Mouse (Mus musculus) cerebellum, postnatal 25 days (tissue): ENCODE measurements around the gene Bpifc.

Experiments
- DNase-seq, 2 experiments: peaks; one replicate each; pipeline ENCODE4 v3.0.0; 2021; ENCODE audit warnings: mixed read lengths in 2 of 2

Gene Bpifc

GRCm38 (mm10) chr10:86010636-86011035 lies 1.1 kb downstream of the Bpifc start:
- DNase-seq: no peak

- DNase-seq: no peak
Observed at GRCm38 (mm10) chr10:86009688-86010087, 2.0 kb downstream of the Bpifc start.

GRCm38 (mm10) chr10:86006455-86006854 lies 5.2 kb downstream of the Bpifc start:
- DNase-seq: no peak

GRCm38 (mm10) chr10:86000447-86000846 lies 11.2 kb downstream of the Bpifc start:
- no peak for DNase-seq

GRCm38 (mm10) chr10:85994543-85995104 lies 17.1 kb downstream of the Bpifc start:
- no peak for DNase-seq

- no peak for DNase-seq
Observed at GRCm38 (mm10) chr10:85993836-85994235, 17.9 kb downstream of the Bpifc start.

GRCm38 (mm10) chr10:85992412-85992811 lies 19.3 kb downstream of the Bpifc start:
- no peak for DNase-seq

GRCm38 (mm10) chr10:85989412-85990115 lies 22.1 kb downstream of the Bpifc start:
- no peak for DNase-seq

- DNase-seq: peak in 1 of 2 experiments; percentile 10
Observed at GRCm38 (mm10) chr10:85972915-85973314, 38.8 kb downstream of the Bpifc start.

GRCm38 (mm10) chr10:85971826-85972225 lies 39.9 kb downstream of the Bpifc start:
- no peak for DNase-seq

GRCm38 (mm10) chr10:85969894-85970620 lies 41.6 kb downstream of the Bpifc start:
- no peak for DNase-seq

GRCm38 (mm10) chr10:85968731-85969130 lies 43.0 kb downstream of the Bpifc start:
- no peak for DNase-seq

- peak; percentile 84 to 89 for DNase-seq
Observed at GRCm38 (mm10) chr10:85968157-85968634, 43.5 kb downstream of the Bpifc start.

GRCm38 (mm10) chr10:85967411-85968156 lies 44.1 kb downstream of the Bpifc start:
- DNase-seq: no peak

GRCm38 (mm10) chr10:85966476-85966875 lies 45.2 kb downstream of the Bpifc start:
- DNase-seq: no peak

- DNase-seq: no peak
Observed at GRCm38 (mm10) chr10:85964316-85964715, 47.4 kb downstream of the Bpifc start.

GRCm38 (mm10) chr10:85962897-85963296 lies 48.8 kb downstream of the Bpifc start:
- DNase-seq: no peak

GRCm38 (mm10) chr10:85957464-85957950 lies 54.2 kb downstream of the Bpifc start, which contains the start of gene Rtcb:
Gene Rtcb (minus strand): TSS chr10:85957823.
- DNase-seq: peak; percentile 99 to 100

GRCm38 (mm10) chr10:85956871-85957419 lies 54.8 kb downstream of the Bpifc start:
- DNase-seq: peak; percentile 14 to 18

- DNase-seq: peak in 1 of 2 experiments; percentile 29
Observed at GRCm38 (mm10) chr10:85954429-85954828, 57.3 kb downstream of the Bpifc start.

GRCm38 (mm10) chr10:85953401-85953800 lies 58.3 kb downstream of the Bpifc start:
- DNase-seq: peak in 1 of 2 experiments; percentile 15

GRCm38 (mm10) chr10:85951765-85952443 lies 59.8 kb downstream of the Bpifc start:
- DNase-seq: no peak
